Mouse (Mus musculus) intestine, postnatal 0 days (tissue): ENCODE data around the gene Hipk3. TPM values are rescaled to one million over a fixed set of nuclear protein-coding genes. Genes with fewer than 3 reads are reported as not detected.

Experiments
- ATAC-seq: fragments of 200-750 bp; cut with Nextera tagmentation; 2 replicates; pipeline ENCODE4 v1.8.0; 2017; ENCODE audit warnings: mild to moderate bottlenecking, moderate TSS enrichment, moderate library complexity
- H3K27ac ChIP-seq: fragments of 300-500 bp; sonication (generic); 2 replicates; pipeline ENCODE4 v1.5.1; 2014; ENCODE audit warnings: mild to moderate bottlenecking, low read depth, low read length, moderate library complexity
- H3K27me3 ChIP-seq: fragments of 300-500 bp; sonication (generic); replicated peaks from 2 replicates; pipeline ENCODE4 v1.6.1; 2014; ENCODE audit warnings: low read length, mixed read lengths; ENCODE audit not compliant: control insufficient read depth, insufficient read depth
- H3K36me3 ChIP-seq: fragments of 300-500 bp; sonication (generic); 2 replicates; pipeline ENCODE4 v1.6.1; 2014; ENCODE audit warnings: mild to moderate bottlenecking, moderate library complexity; ENCODE audit not compliant: control insufficient read depth, insufficient read depth
- H3K4me1 ChIP-seq: fragments of 300-500 bp; sonication (generic); replicated peaks from 2 replicates; pipeline ENCODE4 v1.6.1; 2014; ENCODE audit warnings: antibody characterized with exemption, low read length, mixed read lengths; ENCODE audit not compliant: control insufficient read depth, insufficient read depth
- H3K4me2 ChIP-seq: fragments of 300-500 bp; sonication (generic); replicated peaks from 2 replicates; pipeline ENCODE4 v1.6.1; 2014; ENCODE audit warnings: low read depth, mild to moderate bottlenecking, moderate library complexity
- H3K4me3 ChIP-seq: fragments of 300-500 bp; sonication (generic); 2 replicates; pipeline ENCODE4 v1.5.1; 2014; ENCODE audit warnings: low read depth, low read length
- H3K9ac ChIP-seq: fragments of 300-500 bp; sonication (generic); 2 replicates; pipeline ENCODE4 v1.6.1; 2014; ENCODE audit warnings: mild to moderate bottlenecking, low read depth, low read length
- H3K9me3 ChIP-seq: fragments of 300-500 bp; sonication (generic); 2 replicates; pipeline ENCODE4 v1.6.1; 2016; ENCODE audit warnings: mixed run types; ENCODE audit not compliant: control insufficient read depth
- CTCF ChIP-seq: sonication (generic); IDR thresholded peaks from 2 replicates; pipeline ENCODE4 v1.5.1; 2016; ENCODE audit warnings: low read depth, mild to moderate bottlenecking, control low read depth, antibody characterized with exemption, moderate library complexity
- WGBS: fragments of 180-500 bp; shearing (Covaris S2); extraction: QIAGEN DNeasy Blood & Tissue Kit; methylation state at CpG from one replicate; pipeline ENCODE4 v1.1.7; 2014; 5-methylcytosine and 5-hydroxymethylcytosine counted together
- microRNA counts: library from miRNA; unstranded; fragments of <30 nt; microRNA quantifications from one replicate; lab custom pipeline; 2016
- microRNA-seq: library from miRNA; unstranded; fragments of <30 nt; microRNA quantifications from one replicate; pipeline ENCODE4, GENCODE M21; 2016
- polyA plus RNA-seq: library from polyadenylated mRNA; unstranded; fragments of >200 nt; fragmentation: Nextera tagmentation; extraction: Ambion mirVana; gene quantifications from 2 replicates; pipeline ENCODE4 v1.2.1, GENCODE M21; 2015

Gene Hipk3
- polyA plus RNA-seq, 1 experiment from 2014 or later: 10.1 TPM

- Histone ChIP-seq H3K4me3 (no peak overlapping the region), H3K27ac (no peak overlapping the region), H3K4me2 (no peak overlapping the region), H3K4me1 (no peaks in the 10 kb centered on the region), H3K9ac (no peak overlapping the region), H3K36me3 (no peaks in the 10 kb centered on the region), H3K27me3 (no peaks in the 10 kb centered on the region), H3K9me3 (no peaks in the 10 kb centered on the region)
- ATAC-seq: no peak
- TF ChIP-seq CTCF: no peak
- 93% methylated on average over 2 of the region's 2 CpGs for WGBS
These were observed 108.3 kb downstream of the Hipk3 start for GRCm38 (mm10) chr2:104385941-104386340.

GRCm38 (mm10) chr2:104383589-104383988 is 110.7 kb downstream of the Hipk3 start:
- no peaks in the 10 kb centered on the region for H3K9me3 ChIP-seq
- H3K4me1 ChIP-seq: no peaks in the 10 kb centered on the region
- no peak overlapping the region for H3K4me2 ChIP-seq
- no peak overlapping the region for H3K27ac ChIP-seq
- ATAC-seq: no peak
- H3K4me3 ChIP-seq: no peak overlapping the region
- no peak overlapping the region for H3K9ac ChIP-seq
- 86% methylated on average over 4 of the region's 4 CpGs for WGBS
- H3K36me3 ChIP-seq: no peaks in the 10 kb centered on the region
- H3K27me3 ChIP-seq: no peaks in the 10 kb centered on the region
- TF ChIP-seq CTCF: no peak

GRCm38 (mm10) chr2:104382813-104383212 is 111.4 kb downstream of the Hipk3 start:
- 86% methylated on average over 6 of the region's 6 CpGs for WGBS
- no peak overlapping the region for H3K4me2 ChIP-seq
- no peaks in the 10 kb centered on the region for H3K36me3 ChIP-seq
- no peak for TF ChIP-seq CTCF
- no peaks in the 10 kb centered on the region for H3K9me3 ChIP-seq
- H3K4me3 ChIP-seq: no peak overlapping the region
- ATAC-seq: no peak
- H3K4me1 ChIP-seq: no peaks in the 10 kb centered on the region
- H3K27me3 ChIP-seq: no peaks in the 10 kb centered on the region
- no peak overlapping the region for H3K27ac ChIP-seq
- H3K9ac ChIP-seq: no peak overlapping the region

- no peak for TF ChIP-seq CTCF
- no peaks in the 10 kb centered on the region for H3K27me3 ChIP-seq
- H3K36me3 ChIP-seq: no peaks in the 10 kb centered on the region
- no peak overlapping the region for H3K27ac ChIP-seq
- no peak for ATAC-seq
- H3K9ac ChIP-seq: no peak overlapping the region
- H3K4me1 ChIP-seq: no peaks in the 10 kb centered on the region
- H3K9me3 ChIP-seq: no peaks in the 10 kb centered on the region
- H3K4me2 ChIP-seq: no peak overlapping the region
- no peak overlapping the region for H3K4me3 ChIP-seq
- WGBS: 28% methylated on average over 7 of the region's 7 CpGs
These were observed 114.9 kb downstream of the Hipk3 start for GRCm38 (mm10) chr2:104379304-104379703.

- no peaks in the 10 kb centered on the region for H3K27me3 ChIP-seq
- no peak overlapping the region for H3K4me2 ChIP-seq
- no peak overlapping the region for H3K27ac ChIP-seq
- no peak for ATAC-seq
- H3K36me3 ChIP-seq: no peaks in the 10 kb centered on the region
- 34% methylated on average over 3 of the region's 3 CpGs for WGBS
- TF ChIP-seq CTCF: no peak
- H3K4me3 ChIP-seq: no peak overlapping the region
- H3K9me3 ChIP-seq: no peaks in the 10 kb centered on the region
- H3K9ac ChIP-seq: no peak overlapping the region
- no peaks in the 10 kb centered on the region for H3K4me1 ChIP-seq
These were observed 115.5 kb downstream of the Hipk3 start for GRCm38 (mm10) chr2:104378791-104379190.

GRCm38 (mm10) chr2:104377990-104378389 is 116.3 kb downstream of the Hipk3 start:
- Histone ChIP-seq H3K27me3 (no peaks in the 10 kb centered on the region), H3K9me3 (no peaks in the 10 kb centered on the region), H3K9ac (no peak overlapping the region), H3K4me3 (no peak overlapping the region), H3K4me1 (no peaks in the 10 kb centered on the region), H3K36me3 (no peaks in the 10 kb centered on the region), H3K27ac (no peak overlapping the region), H3K4me2 (no peak overlapping the region)
- WGBS: 52% methylated on average over 2 of the region's 2 CpGs
- TF ChIP-seq CTCF: peak; percentile 74
- ATAC-seq: peak; percentile 83

MicroRNAs encoded within 50 kb of the gene (microRNA counts, 519-probe panel; counts per million panel counts)
- 2,073 counts per million, percentile 15 among the panel's probes with 10 or more counts for microRNA mmu-miR-1902 (lab: Ali Mortazavi, UCI)

Small RNAs within 50 kb of the gene (microRNA-seq; reads per million reads assigned to microRNA genes)
- gene Mir1902: not detected

Other genes starting within 250 kb of the Hipk3 start
- gene D430041D05Rik, start 83.4 kb downstream of the Hipk3 start, polyA plus RNA-seq: 0.05 and 0.07 TPM in 2 replicates
- gene Cstf3, start 96.1 kb upstream of the Hipk3 start, polyA plus RNA-seq: 20.5 and 26.2 TPM in 2 replicates
- 16.0 and 17.2 TPM in 2 replicates for gene Tcp11l1, start 217.7 kb upstream of the Hipk3 start, polyA plus RNA-seq
- gene Pin1rt1, start 221.9 kb upstream of the Hipk3 start, polyA plus RNA-seq: not detected in 2 replicates
- 62.4 and 70.0 TPM in 2 replicates for gene Depdc7, start 248.4 kb upstream of the Hipk3 start, polyA plus RNA-seq